Mouse (Mus musculus): ENCODE measurements around the gene Slc31a1. TPM values are rescaled to one million over a fixed set of nuclear protein-coding genes. Genes with fewer than 3 reads are reported as not detected.

Gene Slc31a1
- polyA plus RNA-seq, 1 experiment from 2014 or later: 49.0 TPM

DNA sequence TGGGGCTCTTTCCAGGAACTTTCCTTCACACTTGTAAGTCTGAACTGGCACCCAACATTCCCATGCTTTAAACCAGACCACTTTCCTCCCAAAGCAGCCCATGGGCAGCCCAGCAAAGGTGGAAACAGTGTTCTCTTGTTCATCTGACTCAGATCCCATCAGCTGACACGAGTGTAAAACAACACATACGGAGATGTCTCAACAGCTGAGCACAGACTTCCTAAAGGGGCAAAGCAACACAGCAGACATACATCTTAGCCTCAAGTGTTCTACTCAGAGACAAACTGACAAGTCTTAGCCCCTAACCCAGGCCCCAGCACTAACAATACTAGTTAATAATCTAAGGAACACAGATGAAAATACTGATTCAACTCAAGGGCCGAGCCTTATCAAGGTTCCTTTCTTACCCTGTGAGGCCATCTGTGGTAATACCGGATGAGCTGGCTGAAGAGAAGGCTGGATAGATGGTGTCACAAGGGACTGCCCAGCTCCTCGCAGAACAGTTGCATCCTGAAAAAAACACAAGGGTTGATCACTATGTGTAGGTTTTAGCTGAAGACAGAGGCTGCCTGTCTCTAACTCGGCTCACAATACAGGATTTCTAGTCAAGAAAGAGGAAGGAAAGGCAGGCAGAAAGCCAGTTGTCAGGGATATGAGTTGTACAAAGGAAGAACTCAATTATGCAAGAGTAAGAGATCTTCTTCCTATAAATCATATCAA, 31.4 kb upstream of the Slc31a1 start:
- ATAC-seq (replicated peaks; ENCODE audit: insufficient number of reproducible peaks, low FRiP score, low TSS enrichment, low read depth): no peak
- H3K36me3 ChIP-seq (replicated peaks; ENCODE audit: control insufficient read depth, insufficient read depth, low read depth, low read length): no peaks in the 10 kb centered on the region

DNA sequence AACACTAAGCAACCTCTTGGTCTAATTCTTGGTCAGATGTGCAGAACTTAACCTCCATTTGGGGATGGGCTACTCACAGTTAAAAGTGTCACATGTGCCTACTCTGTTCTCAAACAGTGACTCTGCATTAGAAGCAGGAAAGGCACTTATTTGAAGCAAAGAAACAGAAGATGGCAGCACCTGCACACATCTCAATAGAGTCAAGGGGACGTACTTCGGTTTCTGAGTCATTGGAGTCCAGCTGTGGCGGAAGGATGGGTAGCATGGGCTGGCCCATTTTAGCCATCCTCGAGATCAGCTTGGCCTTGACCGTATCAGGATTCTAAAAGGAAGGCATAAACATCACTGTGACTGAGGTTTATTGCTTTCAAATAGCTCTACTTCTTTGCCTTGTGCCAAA, 28.6 kb upstream of the Slc31a1 start:
- H3K4me3 ChIP-seq (ENCODE audit: low read depth, low read length): no peak overlapping the region
- no peaks in the 10 kb centered on the region for H3K27me3 ChIP-seq (ENCODE audit: control insufficient read depth, insufficient read depth, low read length)
- no peak for ATAC-seq (replicated peaks; ENCODE audit: insufficient number of reproducible peaks, low FRiP score, low TSS enrichment, low read depth)
- H3K36me3 ChIP-seq (replicated peaks; ENCODE audit: control insufficient read depth, insufficient read depth, low read depth, low read length): no peaks in the 10 kb centered on the region
- H3K9ac ChIP-seq (replicated peaks; ENCODE audit: low read length): no peak overlapping the region
- no peaks in the 10 kb centered on the region for H3K9me3 ChIP-seq (replicated peaks; ENCODE audit: control insufficient read depth, low read length)
- no peak for DNase-seq (ENCODE audit: low spot score)
- no peak overlapping the region for H3K27ac ChIP-seq (replicated peaks; ENCODE audit: low read depth, low read length)
- WGBS: 81% methylated on average over 5 of the region's 5 CpGs
- H3K4me2 ChIP-seq (ENCODE audit: low read depth, low read length): no peak overlapping the region
- H3K4me1 ChIP-seq (ENCODE audit: control insufficient read depth, insufficient read depth, low read length): no peaks in the 10 kb centered on the region

More for the DNA sequence above, 31.4 kb upstream of the Slc31a1 start:
- Histone ChIP-seq H3K4me3 (ENCODE audit: low read depth, low read length) (no peak overlapping the region), H3K9ac (replicated peaks; ENCODE audit: low read length) (no peak overlapping the region), H3K27ac (replicated peaks; ENCODE audit: low read depth, low read length) (no peak overlapping the region), H3K27me3 (ENCODE audit: control insufficient read depth, insufficient read depth, low read length) (no peaks in the 10 kb centered on the region), H3K9me3 (replicated peaks; ENCODE audit: control insufficient read depth, low read length) (no peaks in the 10 kb centered on the region), H3K4me2 (ENCODE audit: low read depth, low read length) (no peak overlapping the region), H3K4me1 (ENCODE audit: control insufficient read depth, insufficient read depth, low read length) (no peaks in the 10 kb centered on the region)
- WGBS: 89% methylated on average over 6 of the region's 6 CpGs
- DNase-seq (ENCODE audit: low spot score): no peak

DNA sequence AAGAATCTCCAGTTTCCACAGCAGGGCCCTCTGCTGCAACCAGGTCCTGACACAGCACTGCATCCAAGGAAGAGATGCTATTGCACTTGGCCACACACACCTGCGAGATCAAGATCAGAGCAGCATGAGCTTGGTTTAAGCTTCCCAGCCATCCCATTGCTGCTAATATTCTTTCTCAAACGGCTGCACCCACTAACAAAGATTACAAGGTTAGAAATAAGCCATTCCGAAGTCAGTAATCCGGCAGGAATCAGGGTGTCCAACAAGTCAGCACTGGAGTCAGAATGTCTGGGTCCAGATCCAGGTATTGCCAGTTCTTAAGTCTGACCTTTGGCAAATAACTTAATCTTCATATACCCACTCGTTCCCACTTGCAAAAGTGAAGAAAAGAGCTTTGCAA, 22.0 kb upstream of the Slc31a1 start:
- Histone ChIP-seq H3K4me3 (ENCODE audit: low read depth, low read length) (no peak overlapping the region), H3K9me3 (replicated peaks; ENCODE audit: control insufficient read depth, low read length) (no peaks in the 10 kb centered on the region)
- 91% methylated on average over 5 of the region's 5 CpGs for WGBS

DNA sequence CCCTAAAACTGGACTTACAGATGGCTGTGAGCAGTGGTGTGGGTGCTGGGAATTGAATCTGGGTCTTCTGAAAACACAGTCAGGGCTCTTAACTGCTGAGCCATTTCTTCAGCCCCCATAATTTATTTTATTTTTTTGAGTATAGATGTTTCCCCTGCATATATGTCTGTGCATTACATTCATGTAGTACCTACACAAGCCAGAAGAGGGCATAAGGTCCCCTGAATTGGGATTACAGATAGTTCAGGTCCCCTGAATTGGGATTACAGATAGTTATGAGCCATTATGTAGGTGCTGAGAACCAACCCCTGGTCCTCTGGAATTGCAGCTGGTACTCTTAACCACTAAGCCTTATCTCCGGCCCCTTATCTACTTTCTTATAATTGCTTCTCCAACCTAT, 16.5 kb upstream of the Slc31a1 start:
- Histone ChIP-seq H3K9ac (replicated peaks; ENCODE audit: low read length) (no peak overlapping the region), H3K4me1 (ENCODE audit: control insufficient read depth, insufficient read depth, low read length) (no peaks in the 10 kb centered on the region), H3K36me3 (replicated peaks; ENCODE audit: control insufficient read depth, insufficient read depth, low read depth, low read length) (no peaks in the 10 kb centered on the region), H3K27ac (replicated peaks; ENCODE audit: low read depth, low read length) (no peak overlapping the region), H3K4me2 (ENCODE audit: low read depth, low read length) (no peak overlapping the region), H3K9me3 (replicated peaks; ENCODE audit: control insufficient read depth, low read length) (no peaks in the 10 kb centered on the region), H3K4me3 (ENCODE audit: low read depth, low read length) (no peak overlapping the region), H3K27me3 (ENCODE audit: control insufficient read depth, insufficient read depth, low read length) (no peaks in the 10 kb centered on the region)
- peak; percentile 9 for DNase-seq (ENCODE audit: low spot score)
- WGBS: 94% methylated on average over 1 of the region's 1 CpGs
- ATAC-seq (replicated peaks; ENCODE audit: insufficient number of reproducible peaks, low FRiP score, low TSS enrichment, low read depth): no peak

More for the DNA sequence above, 22.0 kb upstream of the Slc31a1 start:
- Histone ChIP-seq H3K4me1 (ENCODE audit: control insufficient read depth, insufficient read depth, low read length) (no peaks in the 10 kb centered on the region), H3K9ac (replicated peaks; ENCODE audit: low read length) (no peak overlapping the region), H3K36me3 (replicated peaks; ENCODE audit: control insufficient read depth, insufficient read depth, low read depth, low read length) (no peaks in the 10 kb centered on the region), H3K27ac (replicated peaks; ENCODE audit: low read depth, low read length) (no peak overlapping the region), H3K4me2 (ENCODE audit: low read depth, low read length) (no peak overlapping the region), H3K27me3 (ENCODE audit: control insufficient read depth, insufficient read depth, low read length) (no peaks in the 10 kb centered on the region)
- DNase-seq (ENCODE audit: low spot score): no peak
- no peak for ATAC-seq (replicated peaks; ENCODE audit: insufficient number of reproducible peaks, low FRiP score, low TSS enrichment, low read depth)

- H3K9ac ChIP-seq (replicated peaks; ENCODE audit: low read length): no peak overlapping the region
- 86% methylated on average over 4 of the region's 4 CpGs for WGBS
Measured at GRCm38 (mm10) chr4:62345827-62346226, 14.7 kb upstream of the Slc31a1 start.

GRCm38 (mm10) chr4:62347605-62348328, 12.8 kb upstream of the Slc31a1 start:
- no peaks in the 10 kb centered on the region for H3K36me3 ChIP-seq (replicated peaks; ENCODE audit: control insufficient read depth, insufficient read depth, low read depth, low read length)
- no peaks in the 10 kb centered on the region for H3K27me3 ChIP-seq (ENCODE audit: control insufficient read depth, insufficient read depth, low read length)
- H3K9ac ChIP-seq (replicated peaks; ENCODE audit: low read length): no peak overlapping the region
- 74% methylated on average over 9 of the region's 9 CpGs for WGBS
- H3K27ac ChIP-seq (replicated peaks; ENCODE audit: low read depth, low read length): no peak overlapping the region
- H3K4me1 ChIP-seq (ENCODE audit: control insufficient read depth, insufficient read depth, low read length): no peaks in the 10 kb centered on the region
- no peak overlapping the region for H3K4me2 ChIP-seq (ENCODE audit: low read depth, low read length)
- DNase-seq (ENCODE audit: low spot score) (no peak), ATAC-seq (replicated peaks; ENCODE audit: insufficient number of reproducible peaks, low FRiP score, low TSS enrichment, low read depth) (no peak)
- H3K9me3 ChIP-seq (replicated peaks; ENCODE audit: control insufficient read depth, low read length): no peaks in the 10 kb centered on the region
- no peak overlapping the region for H3K4me3 ChIP-seq (ENCODE audit: low read depth, low read length)

More at GRCm38 (mm10) chr4:62345827-62346226, 14.7 kb upstream of the Slc31a1 start:
- Histone ChIP-seq H3K4me3 (ENCODE audit: low read depth, low read length) (no peak overlapping the region), H3K9me3 (replicated peaks; ENCODE audit: control insufficient read depth, low read length) (no peaks in the 10 kb centered on the region), H3K4me2 (ENCODE audit: low read depth, low read length) (no peak overlapping the region), H3K27ac (replicated peaks; ENCODE audit: low read depth, low read length) (no peak overlapping the region), H3K4me1 (ENCODE audit: control insufficient read depth, insufficient read depth, low read length) (no peaks in the 10 kb centered on the region), H3K27me3 (ENCODE audit: control insufficient read depth, insufficient read depth, low read length) (no peaks in the 10 kb centered on the region), H3K36me3 (replicated peaks; ENCODE audit: control insufficient read depth, insufficient read depth, low read depth, low read length) (no peaks in the 10 kb centered on the region)
- ATAC-seq (replicated peaks; ENCODE audit: insufficient number of reproducible peaks, low FRiP score, low TSS enrichment, low read depth): no peak
- no peak for DNase-seq (ENCODE audit: low spot score)

GRCm38 (mm10) chr4:62348329-62348705, 12.2 kb upstream of the Slc31a1 start:
- Histone ChIP-seq H3K4me1 (ENCODE audit: control insufficient read depth, insufficient read depth, low read length) (no peaks in the 10 kb centered on the region), H3K36me3 (replicated peaks; ENCODE audit: control insufficient read depth, insufficient read depth, low read depth, low read length) (no peaks in the 10 kb centered on the region), H3K4me3 (ENCODE audit: low read depth, low read length) (no peak overlapping the region), H3K9ac (replicated peaks; ENCODE audit: low read length) (no peak overlapping the region), H3K27me3 (ENCODE audit: control insufficient read depth, insufficient read depth, low read length) (no peaks in the 10 kb centered on the region), H3K9me3 (replicated peaks; ENCODE audit: control insufficient read depth, low read length) (no peaks in the 10 kb centered on the region), H3K4me2 (ENCODE audit: low read depth, low read length) (no peak overlapping the region), H3K27ac (replicated peaks; ENCODE audit: low read depth, low read length) (no peak overlapping the region)
- WGBS: 76% methylated on average over 2 of the region's 2 CpGs
- ATAC-seq (replicated peaks; ENCODE audit: insufficient number of reproducible peaks, low FRiP score, low TSS enrichment, low read depth): no peak
- no peak for DNase-seq (ENCODE audit: low spot score)

DNA sequence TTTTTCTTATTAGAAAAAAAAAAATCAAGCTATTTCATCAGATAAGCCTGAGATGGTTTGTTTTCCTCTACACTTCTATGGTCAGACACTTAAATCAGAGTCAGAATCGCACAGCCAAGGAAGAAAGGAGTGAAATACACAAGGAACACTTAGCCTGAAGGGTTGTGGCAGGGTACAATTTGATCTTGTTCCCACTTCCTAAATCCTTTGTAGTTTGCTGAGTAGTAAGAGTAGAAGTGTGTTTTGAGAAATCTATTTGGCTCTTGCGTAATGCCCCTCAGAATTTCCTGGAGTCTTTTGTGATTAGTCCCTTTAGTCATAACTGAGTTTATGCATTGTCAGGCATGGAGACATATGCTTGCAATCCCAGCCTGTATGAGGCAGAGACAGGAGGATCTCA, 11.2 kb upstream of the Slc31a1 start:
- H3K4me1 ChIP-seq (ENCODE audit: control insufficient read depth, insufficient read depth, low read length): no peaks in the 10 kb centered on the region

More for the DNA sequence above, 11.2 kb upstream of the Slc31a1 start:
- ATAC-seq (replicated peaks; ENCODE audit: insufficient number of reproducible peaks, low FRiP score, low TSS enrichment, low read depth): no peak
- Histone ChIP-seq H3K4me3 (ENCODE audit: low read depth, low read length) (no peak overlapping the region), H3K9ac (replicated peaks; ENCODE audit: low read length) (no peak overlapping the region), H3K27me3 (ENCODE audit: control insufficient read depth, insufficient read depth, low read length) (no peaks in the 10 kb centered on the region), H3K36me3 (replicated peaks; ENCODE audit: control insufficient read depth, insufficient read depth, low read depth, low read length) (no peaks in the 10 kb centered on the region), H3K9me3 (replicated peaks; ENCODE audit: control insufficient read depth, low read length) (no peaks in the 10 kb centered on the region), H3K4me2 (ENCODE audit: low read depth, low read length) (no peak overlapping the region), H3K27ac (replicated peaks; ENCODE audit: low read depth, low read length) (no peak overlapping the region)
- WGBS: 93% methylated on average over 2 of the region's 2 CpGs
- DNase-seq (ENCODE audit: low spot score): no peak
